Mouse (Mus musculus) spleen, adult 18-20 months (tissue): ENCODE data around the gene Esrra.

Experiments
- DNase-seq, 2 experiments: peaks; one replicate each; pipeline ENCODE4 v3.0.0; 2022; ENCODE audit warnings: mixed read lengths in 2 of 2

Gene Esrra

DNA sequence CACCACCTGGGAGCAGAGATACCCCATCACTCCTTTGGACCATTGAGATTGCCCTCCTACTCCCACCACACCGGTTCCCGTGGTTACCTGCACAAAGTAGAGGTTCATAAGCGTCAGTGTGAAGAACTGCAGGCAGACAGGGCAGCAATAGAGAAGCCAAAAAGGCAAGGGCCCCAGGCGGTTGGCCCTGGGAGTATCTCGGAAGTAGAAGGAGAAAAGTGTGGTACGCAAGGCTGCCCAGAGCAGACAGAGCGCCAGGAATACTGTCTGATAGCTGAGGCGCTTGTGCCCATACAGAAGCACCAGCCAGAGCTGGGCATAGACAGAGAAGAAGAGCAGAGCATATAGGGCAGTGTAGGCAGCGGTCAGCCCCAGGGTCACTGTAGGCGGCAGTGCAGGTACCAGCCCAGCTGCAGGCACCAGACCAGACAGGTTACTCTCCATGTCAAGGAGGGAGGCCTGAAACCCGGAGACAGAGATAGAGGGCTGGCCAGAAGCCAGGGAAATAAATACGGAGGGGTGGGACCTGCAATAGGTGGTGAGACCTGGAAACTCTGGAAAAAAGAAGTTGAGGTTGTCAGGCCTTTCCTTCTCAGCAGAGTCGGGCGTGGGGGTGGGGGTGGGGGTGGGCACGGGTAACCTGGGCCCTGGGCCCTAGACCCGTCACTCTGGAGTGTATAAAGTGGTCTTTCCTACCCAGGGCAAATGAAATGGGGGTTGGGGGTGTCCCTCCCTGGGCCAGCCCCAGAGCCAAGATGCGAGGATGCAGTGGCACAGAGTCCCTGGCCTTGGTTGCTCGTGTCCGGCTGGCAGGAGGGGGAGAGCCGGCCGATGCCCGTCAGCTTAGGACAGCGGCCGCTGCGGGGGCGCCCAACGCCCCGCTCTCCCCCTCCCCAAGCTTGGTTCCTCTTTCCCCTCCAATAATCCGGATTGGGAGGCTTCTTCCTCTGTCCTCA lies 19.1 kb upstream of the Esrra start:
- DNase-seq, result no peak

DNA sequence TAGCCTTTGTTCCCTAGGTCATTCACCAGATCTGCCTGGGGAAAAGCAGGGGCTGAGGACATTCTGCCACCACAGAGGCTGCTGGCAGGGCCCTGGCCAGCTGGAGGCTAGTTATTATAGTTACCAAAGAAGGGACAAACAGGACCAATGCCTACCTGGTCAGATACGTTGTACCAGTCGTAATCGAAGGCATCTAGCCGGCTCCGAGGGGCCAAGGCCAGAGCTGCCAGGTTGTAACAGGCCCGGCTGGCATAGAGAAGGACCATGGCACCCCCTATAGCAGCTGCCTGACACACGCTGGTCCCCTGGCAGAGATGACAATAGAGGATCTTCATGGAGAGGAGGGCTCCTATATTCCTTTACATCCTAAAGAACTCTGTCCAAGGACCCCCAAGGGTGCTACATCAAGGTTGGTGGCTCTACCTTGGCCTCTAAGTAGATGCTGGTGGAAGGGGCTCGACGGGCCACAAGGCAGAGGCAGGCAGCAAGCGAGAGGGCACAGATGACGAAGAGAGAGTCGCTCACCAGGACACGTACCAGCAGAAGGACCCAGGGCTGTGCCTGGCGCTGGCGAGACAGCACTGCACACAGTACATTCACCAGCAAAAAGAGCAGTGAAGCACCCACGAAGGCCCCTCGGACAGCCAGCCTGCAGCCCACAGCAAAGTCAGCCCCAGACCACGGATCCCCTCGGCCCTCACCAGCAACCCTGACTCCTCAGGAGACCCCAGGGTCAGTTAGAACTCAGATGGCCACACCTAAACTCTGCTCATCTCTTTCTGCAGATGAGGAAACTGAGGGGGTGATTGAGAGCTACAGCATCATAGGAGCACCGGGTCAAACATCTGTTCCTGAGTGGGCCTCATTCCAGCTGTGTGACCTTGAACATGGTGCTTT lies 17.7 kb upstream of the Esrra start:
- no peak for DNase-seq

DNA sequence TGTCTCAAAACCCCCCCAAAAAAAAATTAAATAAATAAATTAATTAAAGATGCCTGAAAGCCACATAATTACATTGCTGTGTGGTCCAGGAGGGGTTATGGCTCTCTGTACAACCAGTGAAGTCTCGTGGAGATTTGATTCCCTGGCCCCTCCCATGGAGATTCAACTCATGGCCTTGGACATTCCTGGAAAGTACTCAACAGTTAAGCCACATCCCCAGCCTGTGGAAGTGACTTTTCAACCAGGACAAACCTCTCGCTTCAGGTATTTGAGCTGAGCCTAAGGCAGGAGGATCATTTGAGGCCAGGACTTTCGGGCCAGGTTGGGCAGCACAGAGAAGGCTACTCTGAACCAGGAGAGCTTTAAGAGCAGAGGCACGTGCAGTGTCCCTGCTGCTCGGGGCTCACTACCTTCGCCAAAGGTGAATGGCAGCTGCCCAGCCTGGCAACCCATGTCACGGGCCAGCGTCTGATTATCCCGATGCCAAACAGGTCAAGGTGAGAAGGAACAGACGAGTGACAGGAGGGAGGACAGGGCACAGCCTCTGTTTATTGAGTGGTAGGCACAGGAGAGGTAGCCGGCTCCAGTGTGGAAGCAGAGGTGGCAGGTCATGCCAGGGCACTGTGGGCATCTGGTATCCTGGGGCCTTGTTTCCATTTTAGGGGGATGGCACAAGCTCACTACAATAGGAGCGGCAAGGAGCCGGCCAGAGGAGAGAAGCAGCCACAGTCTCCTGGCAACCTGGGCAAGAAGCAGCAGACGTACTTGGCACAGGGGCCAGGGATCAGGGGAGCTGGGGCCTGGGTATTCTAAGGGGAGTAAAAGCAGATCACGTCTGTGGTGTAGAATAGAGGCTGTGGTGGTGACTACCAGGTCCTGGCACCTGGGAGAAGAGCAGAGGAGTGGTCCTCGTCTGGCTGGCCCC lies 16.2 kb upstream of the Esrra start:
- no peak for DNase-seq

DNA sequence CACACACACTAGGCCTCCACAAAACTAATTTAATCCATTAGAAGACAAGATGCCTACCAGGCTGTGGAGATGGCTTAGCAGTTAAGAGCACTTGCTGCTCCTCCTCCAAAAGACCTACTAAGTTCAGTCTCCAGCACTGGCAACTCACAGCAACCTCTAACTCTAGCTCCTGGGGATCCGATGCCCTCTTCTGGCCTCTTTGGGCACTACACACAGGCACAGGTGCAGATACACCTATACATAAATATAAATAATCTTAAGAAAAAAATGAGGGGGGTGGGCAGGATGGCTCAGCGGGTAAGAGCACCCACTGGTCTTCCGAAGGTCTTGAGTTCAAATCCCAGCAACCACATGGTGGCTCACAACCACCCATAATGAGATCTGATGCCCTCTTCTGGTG lies 14.7 kb upstream of the Esrra start:
- no peak for DNase-seq

DNA sequence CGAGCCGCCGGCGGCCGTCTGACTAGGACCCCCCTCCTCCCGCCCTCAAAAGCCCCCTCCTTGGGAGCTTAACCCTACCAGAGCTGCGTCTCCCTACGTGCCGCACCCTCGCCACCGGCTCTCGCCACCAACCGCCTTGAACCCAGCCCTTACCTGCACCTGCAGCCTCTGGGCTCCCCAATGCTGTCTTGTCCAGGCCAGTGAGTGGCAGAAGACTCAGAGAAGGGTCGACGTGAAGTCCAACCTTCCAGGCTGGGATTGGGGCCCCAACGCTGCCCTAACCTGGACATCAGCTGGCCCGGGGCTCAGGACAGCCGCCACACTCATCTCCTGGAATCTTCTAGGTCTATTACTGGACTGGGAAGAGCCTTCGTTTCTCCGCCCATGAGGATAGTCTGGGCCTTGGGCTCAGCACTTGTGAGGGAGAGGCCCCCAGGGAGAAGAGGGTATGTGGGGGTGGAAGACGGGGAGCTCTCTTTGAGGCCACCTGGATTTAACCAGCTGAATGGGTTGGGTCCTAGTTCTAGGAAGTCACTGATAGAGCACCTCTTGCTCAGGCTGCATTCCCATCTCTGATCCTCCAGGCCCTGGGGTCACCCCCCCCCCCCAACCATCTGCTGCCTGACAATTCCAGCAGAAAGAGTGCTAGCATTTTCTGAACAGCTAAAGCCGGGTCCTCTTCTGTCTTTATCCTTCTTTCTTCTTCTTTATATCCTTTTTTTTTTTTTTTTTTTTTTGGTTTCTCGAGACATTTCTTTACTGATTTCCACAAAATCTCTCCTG lies 12.8 kb upstream of the Esrra start, which contains the start of gene Kcnk4:
Gene Kcnk4, minus strand, starts transcription at position 321 of the 783 bp plus-strand sequence.
- no peak for DNase-seq

DNA sequence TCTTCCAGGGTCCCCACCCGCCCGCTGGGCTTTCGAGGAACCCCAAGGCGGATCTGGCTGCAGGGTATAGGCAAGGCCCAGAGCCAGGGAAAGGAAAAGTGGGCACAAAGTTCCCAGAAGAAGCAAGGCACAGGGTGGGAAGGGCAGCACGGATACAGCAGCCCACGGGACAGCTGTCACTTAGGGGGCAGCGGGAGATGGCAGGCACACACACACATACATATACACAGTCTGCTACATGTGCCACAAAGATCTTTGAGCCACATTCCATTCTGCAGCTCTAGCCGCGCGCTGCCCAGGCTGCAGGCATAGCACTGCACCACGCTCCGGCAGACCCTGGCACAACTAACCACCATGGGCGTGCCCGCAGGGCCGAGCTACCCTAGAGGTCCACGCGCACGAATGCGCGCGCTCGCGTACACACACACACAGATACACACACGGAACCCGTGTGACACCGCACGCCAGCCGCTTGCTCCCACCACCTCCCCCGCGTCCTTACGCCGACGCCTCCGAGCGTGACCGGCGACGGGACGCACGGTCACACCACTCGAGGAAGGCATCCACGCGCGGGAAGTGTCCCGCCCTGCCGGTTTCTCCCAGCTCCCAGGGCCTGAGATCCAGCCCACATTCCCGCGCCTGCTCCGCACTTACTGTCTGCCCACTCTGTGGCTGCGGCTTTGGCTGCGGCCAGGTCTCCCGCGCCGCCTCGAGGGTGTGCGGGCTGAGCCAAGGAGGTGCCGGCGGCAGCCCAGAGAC lies 12.0 kb upstream of the Esrra start:
- DNase-seq, result no peak

DNA sequence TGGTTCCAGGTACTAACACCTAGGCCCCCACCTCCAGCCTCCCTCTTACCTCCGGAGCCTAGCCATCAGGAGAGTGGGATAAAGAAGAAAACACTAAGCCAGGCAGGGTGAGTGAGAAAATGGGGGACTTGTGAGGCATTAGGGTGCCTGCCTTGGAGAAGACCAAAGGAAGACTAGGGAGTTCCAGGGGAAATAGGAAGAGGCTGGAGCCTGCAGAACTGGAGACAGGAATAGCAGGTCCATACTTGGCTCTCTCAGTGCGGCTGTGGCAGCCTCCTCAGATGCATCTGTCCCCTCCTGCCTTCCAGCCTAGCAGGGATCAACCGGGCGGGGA lies 11.5 kb upstream of the Esrra start:
- no peak for DNase-seq

GRCm38 (mm10) chr19:6932018-6932417 lies 10.4 kb upstream of the Esrra start:
- DNase-seq, result no peak

DNA sequence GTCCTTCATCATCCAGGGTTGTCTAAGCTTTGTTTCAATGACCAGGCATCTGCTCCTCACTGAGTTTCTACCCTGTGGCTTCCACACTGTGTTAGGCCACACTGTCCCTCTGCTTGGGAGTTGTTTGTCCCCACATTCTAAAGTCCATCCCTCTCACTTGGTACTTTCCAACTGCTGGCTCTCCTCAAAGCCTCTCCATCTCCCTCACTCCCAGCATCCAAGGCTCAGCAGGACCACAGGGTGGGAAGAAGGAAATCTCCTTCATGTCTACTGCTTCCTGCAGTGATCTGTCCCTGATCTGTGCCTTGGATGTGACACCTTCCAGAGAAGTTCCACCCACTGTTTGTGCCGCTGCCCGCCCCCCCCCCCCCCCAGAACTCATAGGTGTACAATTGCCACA lies 9.4 kb upstream of the Esrra start:
- no peak for DNase-seq

DNA sequence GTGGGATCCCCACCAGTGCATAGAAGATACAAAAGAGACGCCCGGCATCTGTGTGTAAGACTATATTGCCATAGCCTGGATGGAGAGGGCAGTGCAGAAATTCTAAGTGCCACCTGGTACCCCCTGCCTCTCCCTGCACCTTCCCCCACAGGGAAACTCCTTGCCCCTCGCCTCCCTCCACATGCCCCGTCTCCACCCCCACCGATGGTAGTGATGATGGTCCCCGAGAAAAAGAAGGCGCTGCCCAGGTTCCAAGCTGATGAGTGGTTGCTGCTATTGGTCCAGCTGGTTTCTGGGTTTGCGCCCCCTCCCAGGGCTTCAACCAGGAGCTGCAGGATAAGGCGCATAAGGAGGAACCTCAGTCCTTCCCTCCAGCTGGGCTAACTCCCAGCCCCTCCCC lies 6.5 kb upstream of the Esrra start:
- no peak for DNase-seq

GRCm38 (mm10) chr19:6926559-6927255 lies 5.1 kb upstream of the Esrra start:
- no peak for DNase-seq

GRCm38 (mm10) chr19:6925611-6926329 lies 4.2 kb upstream of the Esrra start:
- no peak for DNase-seq

DNA sequence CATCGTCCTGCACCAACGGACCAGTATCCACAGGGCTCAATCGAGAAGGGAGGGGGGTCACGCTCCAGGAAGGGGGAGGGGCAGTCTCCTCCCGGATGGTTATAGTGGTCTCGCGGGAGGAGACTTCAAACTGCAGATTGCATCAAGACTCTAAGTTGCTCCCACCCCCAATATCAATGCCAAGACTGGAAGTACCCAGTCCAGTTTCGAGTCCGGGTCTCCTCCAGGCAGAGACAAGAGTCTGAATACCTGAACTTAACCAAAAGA lies 3.6 kb upstream of the Esrra start, which contains the start of gene Catsperz:
Gene Catsperz, minus strand, starts transcription at position 74 of the 267 bp plus-strand sequence.
- DNase-seq, result no peak

DNA sequence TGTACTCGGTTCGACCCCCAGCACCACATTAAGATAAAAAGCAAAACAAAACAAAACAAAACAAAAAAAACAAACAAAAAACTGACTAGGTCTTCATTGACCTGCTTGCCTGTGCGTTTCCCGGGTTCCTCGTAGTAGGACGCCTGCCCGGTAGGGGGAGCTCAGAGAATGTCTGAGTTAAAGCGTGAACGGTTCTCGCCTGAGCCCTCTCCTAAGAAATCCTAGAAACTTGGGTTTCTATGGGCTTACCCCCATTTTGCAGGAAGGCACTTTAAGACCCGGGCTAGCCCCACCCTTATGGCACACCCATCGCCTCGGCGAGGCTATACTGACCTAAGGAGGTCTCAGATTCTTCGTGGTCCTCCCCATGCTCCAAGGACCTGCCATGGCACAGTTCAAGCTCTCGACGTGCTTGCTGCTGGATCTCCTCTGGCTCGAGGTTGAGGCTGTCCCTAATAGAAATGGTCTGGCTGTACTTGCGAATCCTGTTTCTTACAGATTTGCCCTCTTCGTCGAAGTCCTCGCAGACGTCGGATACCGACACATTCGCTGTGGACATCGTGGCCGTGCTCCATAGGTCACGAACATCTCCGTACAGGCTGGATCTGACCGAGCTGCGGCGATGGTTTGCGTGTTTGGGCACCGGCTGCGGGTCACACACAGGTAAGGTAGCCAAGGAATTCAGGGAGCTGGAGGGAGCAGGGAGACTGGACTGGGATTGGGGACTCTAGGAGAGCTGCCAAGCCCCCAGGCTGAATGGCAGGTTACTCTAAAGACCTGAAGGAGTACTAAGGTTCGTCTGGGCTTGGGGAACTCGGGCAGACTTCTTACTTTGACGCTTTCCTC lies 3.1 kb upstream of the Esrra start:
- DNase-seq, result peak; percentile 68 to 91

- no peak for DNase-seq
These were observed 1.5 kb upstream of the Esrra start for GRCm38 (mm10) chr19:6922901-6923735.

- peak; percentile 58 to 68 for DNase-seq
These were observed 624 bp downstream of the Esrra start for GRCm38 (mm10) chr19:6920741-6921636.
